In the genomic region with DNA sequence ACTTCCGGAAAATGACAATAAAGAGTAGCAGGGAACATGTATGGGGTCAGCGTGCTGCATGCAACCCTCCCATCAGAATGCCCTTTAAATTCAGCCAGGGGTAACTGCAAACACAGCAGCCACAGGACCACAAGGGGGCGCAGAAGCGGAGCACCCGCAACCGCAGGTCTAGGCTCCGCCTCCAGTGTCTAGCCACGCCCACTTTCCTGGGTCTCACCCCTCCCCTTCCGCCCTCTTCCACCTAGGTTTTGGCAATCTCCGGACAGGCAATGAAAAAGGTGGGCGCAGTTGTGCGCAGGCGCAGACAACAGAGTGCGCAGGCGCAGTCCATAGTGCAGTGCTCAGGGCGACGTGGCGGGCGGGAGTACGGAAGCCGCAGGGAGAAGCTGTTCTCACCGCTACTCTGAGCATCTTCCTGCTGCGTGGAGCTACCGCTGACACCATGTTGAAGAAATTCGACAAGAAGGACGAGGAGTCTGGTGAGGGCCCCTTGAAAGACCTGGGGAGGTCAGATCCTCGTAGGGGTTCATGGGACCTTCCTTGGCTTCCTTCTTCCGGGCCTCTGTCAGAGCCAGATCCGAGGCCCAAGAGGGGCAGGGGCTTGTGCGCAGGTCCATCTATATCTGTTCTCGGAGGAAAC, we compare ENCODE assay signal across 8 mouse cellular contexts. TPM values are rescaled to one million over a fixed set of nuclear protein-coding genes. Genes with fewer than 3 reads are reported as not detected.
DNase-seq lines count a peak whose midpoint lies in the region; ATAC-seq and TF ChIP-seq lines count a peak whose summit lies in the region.

Gene Copg1 (plus strand): TSS at position 221 of the 640 bp plus-strand sequence.

- peak; percentile 99 for DNase-seq in ES-E14 (ENCODE audit: low read depth, low spot score)
- peak; percentile 99 for DNase-seq in cerebellum, adult 11-12 months
- peak; percentile 98 for DNase-seq in heart, postnatal 25 days (ENCODE audit: low spot score)
- DNase-seq in layer of hippocampus, adult 18-20 months (ENCODE audit: low spot score in 2 of 2), result peak; percentile 99 to 100
- peak; percentile 100 for DNase-seq in lung, adult 2 months
- peak; percentile 99 for DNase-seq in thymus, adult 18-20 months

- peak; percentile 96 for ATAC-seq in forebrain, embryonic 15.5 days (replicated peaks)
- ATAC-seq in neutrophil, adult 5-6 weeks (ENCODE audit: extremely low read depth, insufficient number of reproducible peaks, low FRiP score, poor library complexity, severe bottlenecking), result peak; percentile 97

- peak within 1 kb of the TSS; percentile 52; the same call in 1 of the 2 replicates for H3K27ac ChIP-seq in ES-E14 (ENCODE audit: insufficient read depth, low read depth, low read length, poor library complexity, severe bottlenecking)
- H3K27ac ChIP-seq in forebrain, embryonic 15.5 days (replicated peaks), result peak within 1 kb of the TSS; percentile 80

- H3K9me3 ChIP-seq in ES-E14 (ENCODE audit: control insufficient read depth, insufficient read depth, low read depth, low read length), result no peaks in the 10 kb centered on the region
- no peaks in the 10 kb centered on the region for H3K9me3 ChIP-seq in forebrain, embryonic 15.5 days

- peak; percentile 71 for TF ChIP-seq CTCF in lung, adult 2 months (IDR thresholded peaks at IDR 0.05; ENCODE audit: insufficient read depth, low read length)

- H3K4me2 ChIP-seq in forebrain, embryonic 15.5 days (replicated peaks), result peak within 1 kb of the TSS; percentile 72

- H3K27me3 ChIP-seq in forebrain, embryonic 15.5 days, result no peaks in the 10 kb centered on the region

- intact Hi-C loops in heart, postnatal 25 days (cut with DNase I), result loop anchor here (2.0 to 5.0 kb wide), 3 partner anchors 37 to 190 kb away; partner anchors contain the start of genes Cnbp, Gm45140 and Isy1

- peak; percentile 90 for TF ChIP-seq POLR2A in lung, adult 2 months (IDR thresholded peaks at IDR 0.05; ENCODE audit: borderline replicate concordance, extremely low read depth, low read depth, low read length)

- H3K4me3 ChIP-seq in ES-E14 (ENCODE audit: insufficient read depth in 1 of 2, low read depth in 1 of 2, low read length in 2 of 2, poor library complexity in 1 of 2, severe bottlenecking in 1 of 2), result peak within 1 kb of the TSS; percentile 82 to 95
- peak within 1 kb of the TSS; percentile 63 for H3K4me3 ChIP-seq in forebrain, embryonic 15.5 days
- peak within 1 kb of the TSS; percentile 83 for H3K4me3 ChIP-seq in lung, adult 2 months (replicated peaks; ENCODE audit: extremely low read depth, low read depth, low read length)

- H3K4me1 ChIP-seq in ES-E14 (ENCODE audit: control insufficient read depth in 2 of 2, insufficient read depth in 2 of 2, low read length in 2 of 2, poor library complexity in 1 of 2), result peaks cover 2 to 3% of the 10 kb centered on the region in 2 experiments; a peak in 2 of 4 replicates
- peaks cover 12% of the 10 kb centered on the region for H3K4me1 ChIP-seq in forebrain, embryonic 15.5 days
- H3K4me1 ChIP-seq in lung, adult 2 months (ENCODE audit: control insufficient read depth, insufficient read depth, low read length), result 0 out of 2 replicates have a peak, but pooled peaks cover 6% of the 10 kb centered on the region

- in situ Hi-C loops in ES-E14 (cut with MboI; ENCODE audit: low sequenced_read_pairs in 2 of 2, unreplicated experiment in 2 of 2), result no loop called here

- under 1% methylated on average over 31 of the region's 31 CpGs for WGBS in forebrain, embryonic 15.5 days
- under 1% methylated on average over 31 of the region's 31 CpGs for WGBS in lung, adult 2 months

- H3K36me3 ChIP-seq in ES-E14 (ENCODE audit: control insufficient read depth, insufficient read depth, low read length, poor library complexity, severe bottlenecking), result peaks cover 17% of the 10 kb centered on the region
- H3K36me3 ChIP-seq in forebrain, embryonic 15.5 days, result peaks cover 34% of the 10 kb centered on the region

- peak within 1 kb of the TSS; percentile 91 for H3K9ac ChIP-seq in ES-E14 (ENCODE audit: insufficient read depth, low read depth, low read length, poor library complexity, severe bottlenecking)
- peak within 1 kb of the TSS; percentile 95 for H3K9ac ChIP-seq in forebrain, embryonic 15.5 days (replicated peaks)

TF ChIP-seq in ES-E14, 5 proteins besides CTCF, POLR2A, EP300 and RAD21:
- TF ChIP-seq HCFC1 (IDR thresholded peaks at IDR 0.05; ENCODE audit: borderline replicate concordance, insufficient read depth, low read length) (peak; percentile 64; the same call in 1 of the 2 replicates), ZNF384 (IDR thresholded peaks at IDR 0.05; ENCODE audit: low read depth, low read length) (0 out of 2 replicates have a peak, but pooled peaks have one; percentile 26), CHD2 (IDR thresholded peaks at IDR 0.05; ENCODE audit: low read depth, low read length) (no peak), ZC3H11A (IDR thresholded peaks at IDR 0.05; ENCODE audit: borderline replicate concordance, low read depth, low read length) (peak; percentile 36; the same call in 1 of the 2 replicates), MAFK (IDR thresholded peaks at IDR 0.05; ENCODE audit: insufficient read depth, low read depth, low read length) (no peak)

RNA-seq across cellular contexts. Expression of gene Copg1, which starts in this region (rescaled TPM):
- total RNA-seq in ES-E14 (2012; rRNA removed), result 103 and 107 TPM in 2 replicates
- polyA plus RNA-seq in forebrain, embryonic 15.5 days (2015; fragmentation: Nextera tagmentation; extraction: Ambion mirVana), result 159 and 164 TPM in 2 replicates
- 10 to 100 TPM; 42.6 to 46.1 TPM for total RNA-seq in heart, postnatal 25 days (2021)
- total RNA-seq in layer of hippocampus, adult 18-20 months (2021), result 100 to 1,000 TPM; 253 to 256 TPM
- polyA plus RNA-seq in lung, adult 2 months (2012; rRNA removed), result 36.4 and 56.2 TPM in 2 replicates
- total RNA-seq in neutrophil, adult 5-6 weeks (2017), result 67.4 and 77.5 TPM in 2 replicates

Comparison
In these comparisons a context has a peak if more than half of its experiments do, and no peak if none do; other contexts are left out.
1. Peak in every context shown above with its lines: DNase-seq, ATAC-seq, H3K4me3 ChIP-seq and H3K27ac ChIP-seq.